7 mouse cellular contexts compared by ENCODE assay signal in the genomic region with DNA sequence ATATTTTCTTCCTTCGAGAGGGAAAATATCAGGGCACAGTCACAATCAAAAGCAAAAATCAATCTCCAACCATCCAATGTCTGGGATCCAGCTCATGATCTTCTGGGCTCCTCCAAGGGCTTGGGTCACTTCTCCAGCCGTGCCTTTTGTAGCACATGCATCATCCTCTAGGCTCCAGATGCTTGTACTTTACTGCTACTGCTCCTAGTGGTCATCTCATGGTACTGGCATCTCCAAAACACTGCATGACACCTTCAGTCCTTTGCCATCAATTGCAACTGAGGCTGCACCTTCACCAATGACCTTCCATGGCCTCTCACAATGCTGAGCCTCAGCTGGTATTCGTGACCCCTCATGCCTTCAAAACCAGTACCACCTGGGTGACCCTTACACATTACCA.
DNase-seq lines count a peak whose midpoint lies in the region; ATAC-seq and TF ChIP-seq lines count a peak whose summit lies in the region.
"Not testable (repeated sequence)": the region's sequence is repeated elsewhere in the genome, so short reads cannot be mapped to it uniquely, and the experiment has no call there.

No protein-coding gene starts in this region.

- in situ Hi-C loops in Patski (cut with MboI; ENCODE audit: low pct_unique_long_range_greater_than_20kb) = not testable (repeated sequence)

- H3K4me3 ChIP-seq in E14TG2a.4 (replicated peaks; ENCODE audit: low read length); kidney, postnatal 0 days (replicated peaks; ENCODE audit: low read depth, low read length); lung, embryonic 14.5 days (ENCODE audit: low read depth, low read length); stomach, postnatal 0 days (ENCODE audit: low read depth, low read length): not testable (repeated sequence)

- TF ChIP-seq CTCF in E14TG2a.4 (conservative IDR thresholded peaks at IDR 0.05; ENCODE audit: low read length) = 0 out of 2 replicates have a peak, but pooled peaks have one; percentile 13
- TF ChIP-seq CTCF in Patski (IDR thresholded peaks at IDR 0.05) = peak; percentile 24
- peak; percentile 23; the same call in 1 of the 2 replicates for TF ChIP-seq CTCF in kidney, postnatal 0 days (IDR thresholded peaks at IDR 0.05; ENCODE audit: low read depth)
- peak; percentile 25; the same call in 1 of the 2 replicates for TF ChIP-seq CTCF in lung, embryonic 14.5 days (IDR thresholded peaks at IDR 0.05; ENCODE audit: low read depth)
- TF ChIP-seq CTCF in stomach, postnatal 0 days (IDR thresholded peaks at IDR 0.05; ENCODE audit: low read depth) = peak; percentile 36

- H3K27ac ChIP-seq in kidney, postnatal 0 days; lung, embryonic 14.5 days (ENCODE audit: low read depth); stomach, postnatal 0 days (replicated peaks): not testable (repeated sequence)

- not testable (repeated sequence) for H3K27me3 ChIP-seq in E14TG2a.4 (ENCODE audit: insufficient read depth, low read length); Patski; kidney, postnatal 0 days (ENCODE audit: insufficient read depth, low read length); lung, embryonic 14.5 days (ENCODE audit: insufficient read depth, low read length); stomach, postnatal 0 days (ENCODE audit: control insufficient read depth, insufficient read depth, low read length)

- POLR2A ChIA-PET in Patski (lab: Charles Lee) = not testable (repeated sequence)

- 76% methylated on average over 3 of the region's 3 CpGs for WGBS in kidney, postnatal 0 days
- WGBS in lung, embryonic 14.5 days = 64% methylated on average over 3 of the region's 3 CpGs
- 69% methylated on average over 3 of the region's 3 CpGs for WGBS in stomach, postnatal 0 days

- not testable (repeated sequence) for ATAC-seq in Patski; kidney, postnatal 0 days (replicated peaks; ENCODE audit: low FRiP score, low read depth); lung, embryonic 14.5 days (ENCODE audit: insufficient read depth); stomach, postnatal 0 days (ENCODE audit: low FRiP score, low TSS enrichment)

- H3K4me1 ChIP-seq in E14TG2a.4 (replicated peaks; ENCODE audit: low read depth, low read length); kidney, postnatal 0 days (replicated peaks; ENCODE audit: insufficient read depth, low read length); lung, embryonic 14.5 days (ENCODE audit: insufficient read depth); stomach, postnatal 0 days (replicated peaks; ENCODE audit: control insufficient read depth, insufficient read depth): not testable (repeated sequence)

- H3K9ac ChIP-seq in kidney, postnatal 0 days (ENCODE audit: low read depth, low read length); lung, embryonic 14.5 days; stomach, postnatal 0 days (ENCODE audit: low read length): not testable (repeated sequence)

- not testable (repeated sequence) for DNase-seq in Patski (ENCODE audit: low read depth, low spot score); kidney, postnatal 0 days (ENCODE audit: low spot score); lung, embryonic 14.5 days; stomach, postnatal 0 days (ENCODE audit: low spot score)
- DNase-seq in ZHBTc4 (ENCODE audit: low read depth, low spot score) = peak; percentile 55
- peak; percentile 61 for DNase-seq in heart, adult 11 months

- H3K9me3 ChIP-seq in E14TG2a.4 (ENCODE audit: low read length); kidney, postnatal 0 days (replicated peaks; ENCODE audit: low read length); lung, embryonic 14.5 days (ENCODE audit: low read depth, low read length); stomach, postnatal 0 days (ENCODE audit: control insufficient read depth, low read length): not testable (repeated sequence)

- not testable (repeated sequence) for H3K36me3 ChIP-seq in E14TG2a.4 (ENCODE audit: insufficient read depth, low read length); kidney, postnatal 0 days (ENCODE audit: insufficient read depth, low read length); lung, embryonic 14.5 days (ENCODE audit: insufficient read depth); stomach, postnatal 0 days (ENCODE audit: control insufficient read depth, insufficient read depth, low read length)

- not testable (repeated sequence) for H3K4me2 ChIP-seq in kidney, postnatal 0 days (ENCODE audit: low read length); lung, embryonic 14.5 days; stomach, postnatal 0 days (replicated peaks; ENCODE audit: low read depth)

- TF ChIP-seq EP300 in stomach, postnatal 0 days (optimal IDR thresholded peaks at IDR 0.05) = not testable (repeated sequence)

- CTCF ChIA-PET in Patski (lab: Charles Lee) = not testable (repeated sequence)
